Mouse (Mus musculus) frontal cortex, adult (tissue): ENCODE measurements at regions not wholly inside any gene's neighbourhood (a gene's known extent, or its start where the extent isn't known, plus 50 kb on each side); places are given as distances from the start of the nearest gene placed in this dataset.
A peak's percentile ranks its signal among the peaks of the same experiment; 100 is the strongest.

Experiments
- ATAC-seq: cut with Nextera tagmentation; 2 replicates; pipeline ENCODE4 v1.9.2; 2017; ENCODE audit warnings: mild to moderate bottlenecking, moderate library complexity, mixed read lengths; ENCODE audit not compliant: low TSS enrichment

- 0 out of 2 replicates have a peak, but pooled peaks have one; percentile 10 for ATAC-seq
Measured at GRCm38 (mm10) chr1:76489681-76490492, 943.8 kb downstream of the Slc4a3 start.

DNA sequence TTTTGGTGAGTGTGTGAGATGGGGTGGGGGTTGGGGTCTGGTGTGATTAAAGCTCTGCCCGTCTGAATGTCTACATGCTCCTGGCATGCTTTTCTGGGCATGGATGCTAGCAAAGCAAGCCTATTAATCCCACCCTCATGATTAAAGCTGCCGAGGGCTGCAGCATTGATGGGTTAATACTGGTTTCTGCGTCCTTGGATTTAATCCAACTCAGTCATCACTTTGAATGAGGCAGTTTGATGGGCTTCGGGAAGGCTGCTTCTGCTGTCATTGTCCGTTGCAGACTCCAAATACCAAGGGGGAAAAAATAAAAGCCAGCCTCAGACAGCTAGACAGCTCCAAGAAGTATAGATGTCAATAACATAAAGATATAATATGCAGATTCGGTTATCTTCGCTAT is 944.7 kb downstream of the Slc4a3 start:
- ATAC-seq, result no peak

- peak; percentile 73 for ATAC-seq
Measured at GRCm38 (mm10) chr1:76491187-76491586, 945.1 kb downstream of the Slc4a3 start.

DNA sequence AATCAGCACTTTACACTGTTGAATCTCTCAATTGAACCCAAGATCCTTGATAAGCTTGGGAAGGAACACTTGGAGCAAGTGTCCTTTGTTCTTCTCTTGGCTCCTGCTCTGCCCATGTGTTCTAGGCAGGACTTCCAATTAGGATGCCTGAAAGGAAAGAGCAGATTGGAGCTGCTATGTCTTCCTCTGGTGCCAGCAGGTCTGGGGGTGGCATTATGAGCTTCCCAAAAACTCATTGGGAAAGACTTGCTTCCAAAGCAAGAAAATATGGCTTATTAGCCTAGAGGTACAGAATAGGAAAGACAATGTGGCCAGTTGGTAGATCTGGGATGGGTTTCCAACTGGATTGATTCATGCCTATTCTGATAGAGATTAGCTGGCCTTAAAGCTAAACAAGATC is 959.1 kb downstream of the Slc4a3 start:
- ATAC-seq, result peak; percentile 71

GRCm38 (mm10) chr1:76508821-76509220 is 962.8 kb downstream of the Slc4a3 start:
- ATAC-seq, result no peak

DNA sequence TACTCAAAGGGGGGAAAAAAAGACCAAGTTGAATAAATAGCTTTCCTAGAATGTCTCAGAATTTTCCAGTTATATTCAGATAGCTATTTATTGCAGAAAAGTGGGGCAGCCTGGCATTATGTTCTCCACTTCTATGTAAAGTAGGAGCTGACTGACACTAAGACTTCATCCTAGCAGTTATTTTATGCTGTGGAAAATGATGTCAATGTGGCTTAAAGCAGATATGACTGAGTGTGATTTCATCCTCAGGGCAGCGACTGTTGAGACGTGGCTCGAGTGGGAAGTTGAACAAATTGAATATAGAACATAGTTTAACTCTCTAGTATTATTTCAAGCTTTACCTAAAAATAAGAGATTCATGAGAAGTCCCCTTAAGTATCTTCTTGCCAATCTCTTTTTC is 963.4 kb downstream of the Slc4a3 start:
- ATAC-seq, result peak; percentile 94

DNA sequence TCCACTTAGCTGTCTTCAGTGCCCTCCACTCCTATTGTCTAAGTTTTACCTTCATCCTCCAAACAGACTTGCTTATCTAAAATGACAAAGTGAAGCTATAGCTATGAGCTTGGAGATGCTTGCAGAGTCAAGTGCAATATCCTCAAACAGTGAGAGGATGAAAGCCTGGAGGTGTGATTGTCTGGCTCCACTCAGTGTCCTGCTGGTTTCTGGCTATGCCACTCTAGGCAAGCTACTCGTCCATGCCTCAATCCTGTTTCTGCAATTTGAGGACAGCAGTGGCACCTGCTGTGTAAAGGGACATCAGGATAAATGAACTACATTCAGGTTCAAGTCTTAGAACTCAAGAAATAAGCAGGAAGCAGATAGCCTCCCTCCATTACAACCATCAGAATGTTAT is 966.1 kb downstream of the Slc4a3 start:
- no peak for ATAC-seq

GRCm38 (mm10) chr1:76513490-76513889 is 967.4 kb downstream of the Slc4a3 start:
- peak; percentile 58; the same call in 1 of the 2 replicates for ATAC-seq

GRCm38 (mm10) chr1:76529531-76529930 is 983.5 kb downstream of the Slc4a3 start:
- ATAC-seq, result no peak

DNA sequence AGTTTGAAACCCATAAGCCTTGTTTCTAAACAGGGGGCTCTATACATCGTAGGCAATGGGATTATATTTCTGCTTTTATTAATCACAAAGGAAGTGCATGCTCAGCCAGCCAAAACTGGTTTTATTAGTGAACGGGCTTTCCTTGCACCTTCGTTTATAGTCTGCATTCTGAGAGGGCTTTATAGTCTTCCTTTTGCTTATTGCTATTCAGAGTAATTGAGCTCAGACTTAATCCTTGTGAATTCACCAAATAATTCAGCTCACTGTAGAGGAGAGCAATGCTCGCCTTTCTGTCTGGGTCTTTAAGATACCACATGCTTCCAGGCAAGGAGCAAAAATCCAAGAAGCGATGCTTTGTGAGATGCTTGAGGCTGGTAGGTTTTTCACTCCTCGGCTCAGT is 984.3 kb downstream of the Slc4a3 start:
- ATAC-seq, result no peak

DNA sequence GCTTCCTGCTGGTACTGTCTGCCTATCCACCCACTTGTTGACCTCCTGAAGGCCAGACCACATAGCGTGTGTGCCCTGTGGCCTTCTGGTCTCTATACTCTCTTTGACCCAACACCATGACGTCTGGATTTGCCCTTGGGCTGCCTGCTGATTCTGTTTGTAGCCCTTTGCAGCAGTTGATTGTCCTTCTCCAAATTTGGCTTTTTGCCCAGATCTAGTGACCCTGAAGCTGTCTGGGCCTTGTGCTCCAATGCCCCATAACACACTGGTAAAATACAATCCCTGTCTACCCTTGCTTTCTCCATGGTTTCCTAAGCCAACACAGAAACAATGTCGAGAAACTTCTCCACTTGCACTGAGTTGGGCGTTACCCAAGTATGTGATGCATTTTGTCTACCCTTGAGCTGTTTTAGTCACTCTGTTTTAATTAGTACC is 979.3 kb downstream of the Epha4 start:
- no peak for ATAC-seq

DNA sequence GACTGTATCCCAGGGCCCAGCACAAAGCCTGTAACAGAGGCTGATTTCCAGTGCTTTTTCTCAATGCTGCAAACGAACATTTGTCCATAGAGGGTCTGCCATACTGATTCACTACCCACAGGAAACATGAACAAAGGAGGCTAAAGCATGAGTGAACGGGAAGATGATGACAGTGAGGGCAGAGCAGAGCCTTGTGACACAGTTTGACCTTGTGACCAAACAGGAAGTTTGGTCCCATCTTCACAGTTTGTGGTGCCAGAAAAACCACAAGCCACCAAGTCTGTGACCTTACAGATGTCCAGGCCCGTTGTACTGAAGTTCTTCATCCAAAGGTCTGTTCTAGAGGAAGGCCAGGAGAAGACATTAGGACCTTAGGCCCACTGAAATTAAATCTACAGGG is 974.4 kb downstream of the Epha4 start:
- no peak for ATAC-seq

DNA sequence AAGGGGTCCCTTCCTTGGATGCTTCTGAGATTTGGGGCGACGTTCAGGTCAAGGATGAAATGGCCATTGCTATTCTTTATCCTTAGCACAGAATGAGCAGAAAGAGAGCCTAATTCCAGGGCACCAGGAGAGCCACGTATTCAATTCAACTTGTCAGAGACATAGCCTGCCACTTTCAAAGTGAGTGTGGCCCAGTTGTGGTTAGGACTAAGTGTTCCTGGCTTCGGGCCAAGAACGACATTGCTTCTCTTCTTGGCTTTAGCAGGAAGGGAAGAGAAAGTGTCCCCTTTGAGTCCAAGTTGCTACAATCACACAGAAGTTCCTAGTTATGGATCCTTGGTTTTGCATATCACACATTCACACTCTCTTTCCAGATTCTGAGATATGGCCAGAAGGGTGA is 964.0 kb downstream of the Epha4 start:
- no peak for ATAC-seq

DNA sequence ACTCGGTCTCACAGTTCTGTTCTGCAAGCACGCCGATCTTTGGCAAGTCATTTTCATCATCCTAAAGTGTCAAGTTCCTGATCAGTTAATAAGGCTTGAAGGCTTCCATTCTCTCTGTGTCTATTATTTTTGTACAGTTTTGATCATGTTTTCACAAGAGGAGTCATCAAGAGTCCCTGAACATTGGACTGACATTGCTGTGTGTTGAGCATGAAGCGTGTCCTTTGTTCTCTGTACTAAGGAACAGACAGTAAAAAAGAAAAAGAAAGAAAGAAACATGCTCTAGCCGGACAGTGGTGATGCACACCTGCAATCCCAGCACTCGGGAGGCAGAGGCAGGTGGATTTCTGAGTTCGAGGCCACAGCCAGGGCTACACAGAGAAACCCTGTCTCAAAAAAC is 955.4 kb downstream of the Epha4 start:
- no peak for ATAC-seq

- ATAC-seq, result peak; percentile 57; the same call in 1 of the 2 replicates
Measured at GRCm38 (mm10) chr1:76575487-76575886, 939.4 kb downstream of the Epha4 start.

GRCm38 (mm10) chr1:76585921-76586320 is 929.0 kb downstream of the Epha4 start:
- no peak for ATAC-seq

- no peak for ATAC-seq
Measured at GRCm38 (mm10) chr1:76625831-76626230, 889.1 kb downstream of the Epha4 start.

GRCm38 (mm10) chr1:76629861-76630260 is 885.0 kb downstream of the Epha4 start:
- no peak for ATAC-seq

DNA sequence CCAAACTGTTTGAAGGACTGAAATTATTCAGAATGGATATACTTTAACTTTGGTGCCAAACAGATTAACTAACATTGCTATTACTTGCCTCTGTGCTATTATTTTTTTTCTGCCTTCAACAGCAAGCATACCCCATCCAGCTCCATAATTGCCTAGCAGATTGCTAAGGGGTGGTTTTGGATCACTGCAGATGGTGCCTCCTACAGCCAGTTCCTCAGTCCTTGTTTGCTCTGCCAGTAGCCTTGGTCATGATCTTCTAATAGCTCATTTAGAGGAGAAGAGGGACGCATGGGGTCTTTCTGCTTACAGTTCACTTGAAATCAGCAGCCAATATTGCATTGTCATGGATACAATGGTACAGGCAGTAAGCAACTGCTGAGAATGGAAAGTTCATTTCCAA is 880.8 kb downstream of the Epha4 start:
- no peak for ATAC-seq

DNA sequence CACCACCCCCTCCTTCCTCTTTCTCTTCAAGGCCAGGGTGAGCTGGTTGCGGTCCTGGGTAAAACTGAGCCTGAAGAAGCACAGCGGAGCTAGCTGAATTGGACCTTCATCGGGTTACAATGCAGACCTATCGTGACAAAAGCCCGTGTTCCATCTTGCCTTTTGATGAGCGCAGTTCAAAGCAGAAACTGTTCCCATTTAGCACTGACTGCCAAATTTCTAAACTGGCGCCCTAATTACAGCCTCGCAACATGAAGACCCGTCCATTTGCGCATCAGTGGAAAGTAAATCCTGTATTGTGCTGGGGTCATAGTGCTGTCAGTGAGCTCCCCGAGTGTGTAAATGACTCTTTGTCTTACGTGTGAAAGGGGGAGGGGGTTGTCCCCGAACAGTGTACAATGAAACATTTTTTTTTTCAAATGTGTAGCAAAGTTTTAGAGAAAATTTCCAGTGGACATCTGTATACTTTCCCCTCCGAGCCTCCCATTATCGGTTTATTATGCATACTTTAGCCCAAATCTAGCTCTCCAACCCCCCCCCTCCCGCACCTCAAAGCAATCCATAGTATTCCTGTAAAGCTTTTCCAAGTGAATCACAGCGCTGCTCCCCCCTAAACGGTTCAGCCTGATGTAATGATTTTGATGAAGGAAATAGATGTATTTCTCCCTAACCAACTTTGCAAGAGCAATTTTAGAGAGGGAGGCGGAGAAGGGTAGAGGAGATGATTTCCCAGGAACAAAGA is 877.4 kb downstream of the Epha4 start:
- peak; percentile 53 for ATAC-seq

DNA sequence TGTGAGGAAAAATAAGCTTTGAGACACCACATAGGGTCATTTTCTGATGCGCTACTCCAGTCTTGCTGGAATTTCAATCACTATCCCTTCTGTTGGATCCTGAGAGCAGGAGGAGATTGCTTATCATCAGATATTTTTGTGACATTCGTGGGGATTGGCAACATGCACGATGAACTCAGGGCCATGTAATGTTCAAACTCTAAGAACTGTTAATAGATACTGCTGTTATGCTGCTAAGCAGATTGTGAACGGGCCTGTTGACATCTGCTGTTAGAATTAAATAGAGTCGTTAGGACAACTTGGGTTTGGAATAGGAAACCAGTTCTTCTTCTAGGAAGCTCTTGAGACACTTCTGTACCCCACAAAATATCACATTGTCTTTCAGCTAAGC is 876.9 kb downstream of the Epha4 start:
- ATAC-seq, result no peak

DNA sequence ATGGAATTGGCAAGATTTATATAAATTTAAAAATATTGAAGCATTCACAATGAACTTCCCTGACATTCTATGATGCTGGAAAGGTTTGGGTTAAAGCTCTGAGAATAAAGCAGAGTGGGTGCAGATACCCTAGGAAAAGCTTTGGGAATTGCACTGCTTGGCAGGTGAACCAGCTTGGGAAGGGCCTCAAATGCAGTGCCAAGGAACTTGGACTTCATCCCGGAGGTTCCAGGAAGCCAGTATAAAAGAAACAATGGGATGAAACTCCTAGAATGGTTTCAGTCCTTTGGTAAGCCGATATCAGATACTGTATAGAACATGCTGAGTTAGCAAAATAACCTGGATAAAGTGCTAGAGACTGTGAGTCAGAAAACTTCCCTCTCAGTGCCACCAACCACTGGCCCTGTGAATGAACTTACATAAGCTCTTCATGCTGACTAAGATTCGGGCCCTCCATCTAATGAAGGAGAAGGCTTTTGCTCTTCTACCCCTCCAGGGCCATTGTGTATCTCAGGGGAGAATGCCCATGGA is 873.6 kb downstream of the Epha4 start:
- no peak for ATAC-seq

GRCm38 (mm10) chr1:76642703-76643102 is 872.2 kb downstream of the Epha4 start:
- no peak for ATAC-seq
